Mouse (Mus musculus) lung, adult 2 months (tissue): ENCODE measurements around the gene Ly75.

Experiments
- CTCF ChIP-seq: fragments of 200-500 bp; IDR thresholded peaks from 2 replicates; pipeline ENCODE4 v1.5.1; 2011; ENCODE audit warnings: mild to moderate bottlenecking, low read length, control low read depth; ENCODE audit not compliant: insufficient read depth
- POLR2A ChIP-seq: fragments of 200-500 bp; IDR thresholded peaks from 2 replicates; pipeline ENCODE4 v1.6.1; 2011; ENCODE audit warnings: low read depth, mild to moderate bottlenecking, control low read depth, low read length, borderline replicate concordance; ENCODE audit errors: extremely low read depth

GRCm38 (mm10) chr2:60409194-60409593 is 26.1 kb upstream of the Ly75 start:
- TF ChIP-seq CTCF (no peak), POLR2A (no peak)
